Mouse (Mus musculus) small intestine, adult 2 months (tissue): ENCODE results near the gene Polg. TPM values are rescaled to one million over a fixed set of nuclear protein-coding genes. Genes with fewer than 3 reads are reported as not detected.

Experiments
- H3K27ac ChIP-seq: fragments of 200-500 bp; 2 replicates; pipeline ENCODE4 v1.5.1; 2012; ENCODE audit warnings: low read depth, low read length, control low read depth, inconsistent platforms; ENCODE audit not compliant: insufficient read depth
- H3K27me3 ChIP-seq: fragments of 200-500 bp; 2 replicates; pipeline ENCODE4 v1.6.1; 2012; ENCODE audit warnings: mild to moderate bottlenecking, moderate library complexity, low read length, inconsistent platforms; ENCODE audit not compliant: control insufficient read depth, insufficient read depth
- H3K36me3 ChIP-seq: fragments of 200-500 bp; 2 replicates; pipeline ENCODE4 v1.6.1; 2012; ENCODE audit warnings: mild to moderate bottlenecking, low read length, control low read depth, inconsistent platforms; ENCODE audit not compliant: control insufficient read depth, insufficient read depth
- H3K4me1 ChIP-seq: fragments of 200-500 bp; 2 replicates; pipeline ENCODE4 v1.6.1; 2012; ENCODE audit warnings: low read length, inconsistent platforms, mixed read lengths; ENCODE audit not compliant: control insufficient read depth, insufficient read depth, insufficient read length
- H3K4me3 ChIP-seq: fragments of 200-500 bp; 2 replicates; pipeline ENCODE4 v1.5.1; 2012; ENCODE audit warnings: low read depth, mild to moderate bottlenecking, control low read depth, inconsistent platforms, low read length, moderate library complexity
- CTCF ChIP-seq: fragments of 200-500 bp; IDR thresholded peaks from 2 replicates; pipeline ENCODE4 v1.5.1; 2012; ENCODE audit warnings: low read depth, mild to moderate bottlenecking, control low read depth, inconsistent platforms, low read length, moderate library complexity, mixed read lengths; ENCODE audit not compliant: insufficient replicate concordance, insufficient read length; ENCODE audit errors: extremely low read depth
- POLR2A ChIP-seq: fragments of 200-500 bp; IDR thresholded peaks from 2 replicates; pipeline ENCODE4 v1.6.1; 2012; ENCODE audit warnings: low read depth, mild to moderate bottlenecking, control low read depth, inconsistent platforms, low read length, moderate library complexity
- WGBS: fragments of 180-500 bp; shearing (Covaris S2); methylation state at CpG from one replicate; pipeline ENCODE4 v1.1.7; 2018; 5-methylcytosine and 5-hydroxymethylcytosine counted together
- polyA plus RNA-seq: library from polyadenylated mRNA; depleted of rRNA; stranded (reverse); fragments of >200 nt; gene quantifications from 2 replicates; pipeline ENCODE4 v1.2.3, GENCODE M21; 2012

Gene Polg
- polyA plus RNA-seq, 1 experiment = 24.3 TPM

DNA sequence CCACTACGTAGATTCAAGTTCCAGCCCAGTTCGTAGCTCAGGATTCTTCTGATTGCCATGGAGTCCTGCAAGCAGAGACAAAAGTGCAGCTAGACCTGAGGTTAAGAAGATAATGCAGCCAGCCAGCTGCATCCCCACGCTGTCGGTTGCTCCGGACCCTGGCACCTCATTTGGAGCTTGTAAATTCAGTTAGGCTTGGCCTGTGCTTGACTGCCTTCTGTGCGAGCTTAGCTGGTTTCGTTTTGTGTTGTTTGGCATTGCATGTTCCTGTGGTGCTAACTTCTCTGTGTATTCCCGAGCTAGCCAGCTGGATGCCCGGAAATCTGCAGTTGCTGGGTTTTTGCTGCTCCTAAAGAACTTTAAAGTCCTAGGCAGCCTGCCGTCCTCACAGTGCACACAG lies 40.4 kb downstream of the Polg start:
- 92% methylated on average over 10 of the region's 10 CpGs for WGBS
- H3K27me3 ChIP-seq = no peaks in the 10 kb centered on the region
- H3K4me1 ChIP-seq = no peaks in the 10 kb centered on the region
- H3K4me3 ChIP-seq = no peak overlapping the region
- no peak overlapping the region for H3K27ac ChIP-seq
- TF ChIP-seq CTCF (no peak), POLR2A (no peak)
- no peaks in the 10 kb centered on the region for H3K36me3 ChIP-seq

DNA sequence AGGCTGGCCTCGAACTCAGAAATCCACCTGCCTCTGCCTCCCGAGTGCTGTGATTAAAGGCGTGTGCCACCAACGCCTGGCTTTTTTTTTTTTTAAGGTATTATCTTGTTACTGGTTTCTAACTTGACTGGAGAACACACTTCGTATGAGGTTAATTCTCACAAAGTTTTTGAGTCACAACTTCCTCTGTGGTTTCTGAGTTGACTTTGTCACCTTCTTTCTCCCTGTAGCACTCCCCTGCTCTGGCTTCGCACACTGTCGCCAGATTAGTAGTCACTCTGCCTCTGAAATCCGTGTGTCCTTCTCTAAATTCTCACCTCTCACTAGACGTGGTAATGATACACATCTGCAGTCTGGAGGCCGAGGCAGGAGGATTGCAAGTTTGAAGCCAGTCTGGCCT lies 43.3 kb downstream of the Polg start:
- Histone ChIP-seq H3K27me3 (no peaks in the 10 kb centered on the region), H3K4me1 (no peaks in the 10 kb centered on the region), H3K36me3 (0 out of 2 replicates have a peak, but pooled peaks cover under 1% of the 10 kb centered on the region), H3K4me3 (no peak overlapping the region), H3K27ac (no peak overlapping the region)
- 83% methylated on average over 10 of the region's 10 CpGs for WGBS
- TF ChIP-seq POLR2A = no peak
- no peak for TF ChIP-seq CTCF

DNA sequence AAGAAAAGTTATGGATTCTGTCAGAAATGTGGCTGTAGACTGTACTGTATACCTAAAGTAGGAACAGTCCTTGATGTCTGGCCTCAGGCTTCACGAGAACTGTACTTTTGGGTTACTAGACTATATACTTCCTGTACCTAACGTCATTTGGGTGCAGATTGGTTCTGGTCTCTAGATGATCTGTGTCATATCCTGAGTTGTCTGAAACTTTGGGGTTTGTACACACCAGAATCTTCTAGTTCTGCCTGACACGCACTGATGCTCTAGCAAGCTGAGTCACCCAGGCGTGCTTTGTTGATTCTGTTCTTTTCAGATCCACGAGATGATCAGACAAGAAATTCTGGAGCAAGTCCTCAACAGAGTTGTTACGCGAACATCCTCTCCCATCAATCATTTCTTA lies 46.2 kb downstream of the Polg start:
- H3K4me1 ChIP-seq = no peaks in the 10 kb centered on the region
- 0 out of 2 replicates have a peak, but pooled peaks cover 2% of the 10 kb centered on the region for H3K36me3 ChIP-seq
- 88% methylated on average over 7 of the region's 7 CpGs for WGBS

DNA sequence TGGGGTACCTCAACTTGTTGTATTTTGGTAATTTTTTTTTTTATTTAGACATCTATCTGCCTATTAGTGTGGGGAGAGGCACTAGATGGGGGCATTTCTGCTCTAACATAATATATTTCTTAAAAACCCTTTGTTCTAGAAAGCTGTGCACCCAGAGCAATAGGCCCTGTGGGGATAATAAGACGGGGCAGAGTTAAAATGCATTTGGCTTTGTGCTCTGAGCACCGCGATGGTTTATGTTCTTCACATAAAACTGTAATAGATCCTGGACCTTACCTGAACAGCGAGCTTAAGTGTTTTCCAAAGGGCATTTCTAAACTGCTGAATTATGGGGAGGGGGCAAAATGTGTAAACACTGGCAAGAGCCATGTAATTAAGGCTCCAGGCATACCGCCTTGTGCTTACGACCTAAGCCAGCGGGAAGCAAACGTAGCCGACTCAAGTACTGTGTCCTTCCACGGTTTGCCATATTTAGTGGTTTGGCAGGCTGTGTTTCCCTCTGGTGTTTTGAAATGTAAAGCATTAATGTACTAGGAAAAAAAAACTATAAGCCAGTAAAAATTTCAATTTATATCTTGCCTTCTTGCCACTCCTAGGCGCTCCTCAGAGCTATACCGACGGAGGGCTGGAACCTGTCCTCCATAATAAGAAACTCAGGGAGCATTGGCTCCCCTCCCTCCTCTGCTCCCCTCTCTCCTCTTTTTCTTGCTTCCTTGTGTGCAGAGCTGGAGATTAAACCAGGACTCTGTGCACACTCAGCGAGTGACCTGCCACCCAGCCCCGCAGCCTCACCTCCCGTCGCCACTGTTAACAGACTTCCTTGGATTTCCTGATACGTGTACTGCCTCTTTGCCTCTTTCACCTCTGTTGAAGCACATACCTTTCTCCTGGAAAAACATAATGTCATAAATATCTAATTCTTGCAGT lies 51.5 kb downstream of the Polg start:
- no peaks in the 10 kb centered on the region for H3K4me1 ChIP-seq
- no peak overlapping the region for H3K27ac ChIP-seq
- TF ChIP-seq POLR2A (no peak), CTCF (no peak)
- H3K27me3 ChIP-seq = no peaks in the 10 kb centered on the region
- H3K4me3 ChIP-seq = no peak overlapping the region
- 90% methylated on average over 18 of the region's 18 CpGs for WGBS
- H3K36me3 ChIP-seq = 0 out of 2 replicates have a peak, but pooled peaks cover 2% of the 10 kb centered on the region

More for the DNA sequence above, 46.2 kb downstream of the Polg start:
- Histone ChIP-seq H3K27ac (no peak overlapping the region), H3K4me3 (no peak overlapping the region), H3K27me3 (no peaks in the 10 kb centered on the region)
- TF ChIP-seq CTCF (no peak), POLR2A (no peak)

DNA sequence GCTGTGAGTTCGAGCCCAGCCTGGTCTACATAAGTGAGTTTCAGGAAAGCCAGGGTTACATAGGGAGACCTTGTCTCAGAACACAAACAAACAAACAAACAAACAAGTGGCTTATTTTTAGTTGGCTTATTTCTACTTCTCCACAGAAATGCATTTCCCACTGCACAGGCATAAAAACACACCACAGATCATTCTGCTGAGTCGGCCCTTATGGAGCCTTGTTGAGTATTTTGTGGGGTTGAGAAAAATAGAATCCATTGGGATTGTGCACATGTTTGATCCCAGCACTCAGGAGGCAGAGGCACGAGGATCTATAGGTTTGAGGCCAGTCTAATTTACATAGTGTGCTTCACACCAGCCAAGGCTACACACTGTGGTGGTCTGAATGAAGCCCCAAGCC lies 65.9 kb downstream of the Polg start:
- Histone ChIP-seq H3K27me3 (no peaks in the 10 kb centered on the region), H3K4me3 (no peak overlapping the region), H3K36me3 (no peaks in the 10 kb centered on the region), H3K4me1 (no peaks in the 10 kb centered on the region), H3K27ac (no peak overlapping the region)
- TF ChIP-seq CTCF (no peak), POLR2A (no peak)
- 85% methylated on average over 3 of the region's 3 CpGs for WGBS

DNA sequence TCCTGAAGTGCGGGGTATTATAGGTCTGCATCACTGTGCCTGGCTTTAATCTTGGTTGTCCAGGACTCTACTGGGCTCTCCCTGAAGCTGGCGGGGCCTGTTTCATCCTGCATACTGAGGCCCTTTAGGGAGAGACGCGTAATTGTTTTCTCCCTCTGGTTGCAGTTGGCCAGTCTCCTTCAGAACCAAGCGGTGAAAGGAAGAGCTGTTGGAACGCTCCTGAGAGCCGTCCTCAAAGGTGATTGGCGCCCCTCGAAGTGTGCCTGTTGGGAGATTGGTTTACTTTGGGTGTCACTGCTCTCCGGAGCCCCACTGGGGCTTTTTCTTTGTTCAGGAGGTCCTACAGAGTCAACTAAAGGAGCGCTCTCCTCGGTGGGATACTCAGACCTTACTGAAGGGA lies 67.2 kb downstream of the Polg start:
- WGBS = 83% methylated on average over 12 of the region's 12 CpGs
- H3K27me3 ChIP-seq = no peaks in the 10 kb centered on the region
- H3K36me3 ChIP-seq = no peaks in the 10 kb centered on the region
- H3K4me3 ChIP-seq = no peak overlapping the region
- TF ChIP-seq POLR2A (no peak), CTCF (no peak)
- H3K27ac ChIP-seq = no peak overlapping the region
- no peaks in the 10 kb centered on the region for H3K4me1 ChIP-seq

DNA sequence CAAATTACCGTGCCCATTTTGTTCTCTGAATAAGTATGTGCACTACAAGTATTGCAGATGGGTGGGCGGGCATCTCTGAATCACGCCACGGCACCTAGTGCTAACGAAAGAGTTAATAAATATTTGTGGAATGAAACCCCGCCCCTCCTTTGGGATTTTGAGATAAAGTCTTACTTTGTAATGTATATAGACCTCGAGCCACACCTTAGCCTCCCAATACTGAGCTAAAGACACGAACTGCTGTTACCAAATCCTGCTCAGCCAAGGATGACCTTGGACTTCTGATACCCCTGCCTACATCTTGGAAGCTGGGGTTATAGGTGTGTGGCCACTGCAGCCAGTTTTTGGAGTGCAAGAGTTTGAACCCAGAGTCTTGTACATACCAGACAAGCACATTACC lies 67.7 kb downstream of the Polg start:
- WGBS = 49% methylated on average over 8 of the region's 8 CpGs
- Histone ChIP-seq H3K36me3 (no peaks in the 10 kb centered on the region), H3K27ac (no peak overlapping the region), H3K4me3 (no peak overlapping the region), H3K27me3 (no peaks in the 10 kb centered on the region), H3K4me1 (no peaks in the 10 kb centered on the region)
- TF ChIP-seq POLR2A (no peak), CTCF (no peak)
